Mouse (Mus musculus) forebrain, embryonic 12.5 days (tissue): ENCODE results near the gene Dusp12. TPM values are rescaled to one million over a fixed set of nuclear protein-coding genes. Genes with fewer than 3 reads are reported as not detected.
A peak's percentile ranks its signal among the peaks of the same experiment; 100 is the strongest.

Experiments used
- ATAC-seq: fragments of 200-750 bp; cut with Nextera tagmentation; 2 replicates; pipeline ENCODE4 v1.8.0; 2017; ENCODE audit warnings: moderate TSS enrichment; ENCODE audit not compliant: low FRiP score
- H3K27ac ChIP-seq: fragments of 300-500 bp; sonication (generic); 2 replicates; pipeline ENCODE4 v1.5.1; 2016; ENCODE audit warnings: mild to moderate bottlenecking
- H3K27me3 ChIP-seq: fragments of 300-500 bp; sonication (generic); 2 replicates; pipeline ENCODE4 v1.6.1; 2016; ENCODE audit warnings: mild to moderate bottlenecking
- H3K36me3 ChIP-seq: fragments of 300-500 bp; sonication (generic); replicated peaks from 2 replicates; pipeline ENCODE4 v1.6.1; 2016; ENCODE audit warnings: mild to moderate bottlenecking
- H3K4me1 ChIP-seq: fragments of 300-500 bp; sonication (generic); 2 replicates; pipeline ENCODE4 v1.6.1; 2016
- H3K4me2 ChIP-seq: fragments of 300-500 bp; sonication (generic); 2 replicates; pipeline ENCODE4 v1.6.1; 2016; ENCODE audit warnings: mild to moderate bottlenecking, moderate library complexity
- H3K4me3 ChIP-seq: fragments of 300-500 bp; sonication (generic); replicated peaks from 2 replicates; pipeline ENCODE4 v1.5.1; 2016; ENCODE audit warnings: mild to moderate bottlenecking
- H3K9ac ChIP-seq: fragments of 300-500 bp; sonication (generic); 2 replicates; pipeline ENCODE4 v1.6.1; 2016; ENCODE audit warnings: mild to moderate bottlenecking
- H3K9me3 ChIP-seq: fragments of 300-500 bp; sonication (generic); 2 replicates; pipeline ENCODE4 v1.6.1; 2016
- WGBS: fragments of 180-500 bp; shearing (Covaris S2); methylation state at CpG from one replicate; pipeline ENCODE4 v1.1.7; 2016; 5-methylcytosine and 5-hydroxymethylcytosine counted together
- polyA plus RNA-seq: library from polyadenylated mRNA; unstranded; fragments of >200 nt; fragmentation: Nextera tagmentation; extraction: Ambion mirVana; gene quantifications from 2 replicates; pipeline ENCODE4 v1.2.1, GENCODE M21; 2016

Dusp12 gene
- polyA plus RNA-seq, 1 experiment from 2014 or later, result 33.3 TPM

GRCm38 (mm10) chr1:170868107-170868904, 17.0 kb downstream of the Dusp12 start:
- Histone ChIP-seq H3K9me3 (no peaks in the 10 kb centered on the region), H3K9ac (peak overlapping the region; percentile 65), H3K4me3 (peak overlapping the region; percentile 89), H3K4me2 (peak overlapping the region; percentile 85), H3K27me3 (no peaks in the 10 kb centered on the region), H3K4me1 (peaks cover 9% of the 10 kb centered on the region), H3K36me3 (no peaks in the 10 kb centered on the region; the same call in none of the 2 replicates), H3K27ac (no peak overlapping the region)
- under 1% methylated on average over 33 of the region's 33 CpGs for WGBS
- ATAC-seq, result peak; percentile 87

GRCm38 (mm10) chr1:170867691-170868105, 17.6 kb downstream of the Dusp12 start, which contains the start of gene Atf6:
Gene Atf6 (minus strand): TSS chr1:170867771.
- peak; percentile 70 for ATAC-seq
- Histone ChIP-seq H3K9me3 (no peaks in the 10 kb centered on the region), H3K27ac (peak within 1 kb of the TSS; percentile 61), H3K4me1 (peaks cover 9% of the 10 kb centered on the region), H3K27me3 (no peaks in the 10 kb centered on the region), H3K9ac (peak within 1 kb of the TSS; percentile 80), H3K36me3 (no peaks in the 10 kb centered on the region; the same call in 1 of the 2 replicates), H3K4me3 (peak within 1 kb of the TSS; percentile 89), H3K4me2 (peak within 1 kb of the TSS; percentile 85)
- WGBS, result under 1% methylated on average over 25 of the region's 25 CpGs

GRCm38 (mm10) chr1:170866992-170867690, 18.2 kb downstream of the Dusp12 start:
- H3K4me1 ChIP-seq, result peaks cover 9% of the 10 kb centered on the region
- H3K4me3 ChIP-seq, result peak overlapping the region; percentile 89
- peak overlapping the region; percentile 61 for H3K27ac ChIP-seq
- 4% methylated on average over 30 of the region's 30 CpGs for WGBS
- H3K4me2 ChIP-seq, result peak overlapping the region; percentile 85
- H3K9ac ChIP-seq, result peak overlapping the region; percentile 80
- no peaks in the 10 kb centered on the region for H3K9me3 ChIP-seq
- no peaks in the 10 kb centered on the region; the same call in 1 of the 2 replicates for H3K36me3 ChIP-seq
- ATAC-seq, result peak; percentile 47
- H3K27me3 ChIP-seq, result no peaks in the 10 kb centered on the region

GRCm38 (mm10) chr1:170865406-170865805, 19.9 kb downstream of the Dusp12 start:
- ATAC-seq, result no peak
- no peak overlapping the region for H3K27ac ChIP-seq
- H3K4me3 ChIP-seq, result no peak overlapping the region
- H3K27me3 ChIP-seq, result no peaks in the 10 kb centered on the region
- no peak overlapping the region for H3K9ac ChIP-seq
- H3K4me2 ChIP-seq, result no peak overlapping the region
- no peaks in the 10 kb centered on the region for H3K9me3 ChIP-seq
- no peaks in the 10 kb centered on the region for H3K36me3 ChIP-seq
- peaks cover 9% of the 10 kb centered on the region for H3K4me1 ChIP-seq
- 93% methylated on average over 5 of the region's 5 CpGs for WGBS

- no peak overlapping the region for H3K9ac ChIP-seq
- ATAC-seq, result no peak
- H3K27ac ChIP-seq, result no peak overlapping the region
- peaks cover 9% of the 10 kb centered on the region for H3K4me1 ChIP-seq
- H3K9me3 ChIP-seq, result no peaks in the 10 kb centered on the region
- no peaks in the 10 kb centered on the region for H3K27me3 ChIP-seq
- no peak overlapping the region for H3K4me2 ChIP-seq
- WGBS, result 85% methylated on average over 3 of the region's 3 CpGs
- H3K4me3 ChIP-seq, result no peak overlapping the region
- H3K36me3 ChIP-seq, result no peaks in the 10 kb centered on the region
These were observed 20.6 kb downstream of the Dusp12 start for GRCm38 (mm10) chr1:170864754-170865153.

- ATAC-seq, result no peak
- H3K9ac ChIP-seq, result no peak overlapping the region
- H3K4me2 ChIP-seq, result no peak overlapping the region
- H3K9me3 ChIP-seq, result no peaks in the 10 kb centered on the region
- no peaks in the 10 kb centered on the region for H3K36me3 ChIP-seq
- no peaks in the 10 kb centered on the region for H3K27me3 ChIP-seq
- H3K4me1 ChIP-seq, result peaks cover 9% of the 10 kb centered on the region
- H3K4me3 ChIP-seq, result no peak overlapping the region
- H3K27ac ChIP-seq, result no peak overlapping the region
These were observed 21.1 kb downstream of the Dusp12 start for GRCm38 (mm10) chr1:170864234-170864633.

GRCm38 (mm10) chr1:170863033-170863432, 22.3 kb downstream of the Dusp12 start:
- Histone ChIP-seq H3K36me3 (no peaks in the 10 kb centered on the region), H3K4me2 (no peak overlapping the region), H3K9ac (no peak overlapping the region), H3K27ac (no peak overlapping the region), H3K4me3 (no peak overlapping the region), H3K4me1 (peaks cover 9% of the 10 kb centered on the region), H3K27me3 (no peaks in the 10 kb centered on the region), H3K9me3 (no peaks in the 10 kb centered on the region)
- no peak for ATAC-seq
- WGBS, result 81% methylated on average over 4 of the region's 4 CpGs

- Histone ChIP-seq H3K9ac (no peak overlapping the region), H3K27me3 (no peaks in the 10 kb centered on the region), H3K4me3 (no peak overlapping the region), H3K27ac (no peak overlapping the region), H3K4me2 (no peak overlapping the region), H3K4me1 (peaks cover 9% of the 10 kb centered on the region), H3K36me3 (no peaks in the 10 kb centered on the region), H3K9me3 (no peaks in the 10 kb centered on the region)
- ATAC-seq, result no peak
- 68% methylated on average over 3 of the region's 3 CpGs for WGBS
These were observed 23.0 kb downstream of the Dusp12 start for GRCm38 (mm10) chr1:170862435-170862717.

- Histone ChIP-seq H3K4me1 (peaks cover 6% of the 10 kb centered on the region), H3K9ac (no peak overlapping the region), H3K4me2 (no peak overlapping the region), H3K36me3 (no peaks in the 10 kb centered on the region), H3K27ac (no peak overlapping the region), H3K27me3 (no peaks in the 10 kb centered on the region), H3K9me3 (no peaks in the 10 kb centered on the region), H3K4me3 (no peak overlapping the region)
- WGBS, result 86% methylated on average over 13 of the region's 13 CpGs
- no peak for ATAC-seq
These were observed 23.5 kb downstream of the Dusp12 start for GRCm38 (mm10) chr1:170861671-170862434.

- Histone ChIP-seq H3K4me2 (no peak overlapping the region), H3K9ac (no peak overlapping the region), H3K27me3 (no peaks in the 10 kb centered on the region), H3K27ac (no peak overlapping the region), H3K4me1 (no peaks in the 10 kb centered on the region), H3K9me3 (no peaks in the 10 kb centered on the region), H3K36me3 (no peaks in the 10 kb centered on the region), H3K4me3 (no peak overlapping the region)
- ATAC-seq, result no peak
- WGBS, result 93% methylated on average over 2 of the region's 2 CpGs
These were observed 26.5 kb downstream of the Dusp12 start for GRCm38 (mm10) chr1:170858872-170859271.

GRCm38 (mm10) chr1:170857369-170857768, 28.0 kb downstream of the Dusp12 start:
- Histone ChIP-seq H3K4me3 (no peak overlapping the region), H3K27ac (no peak overlapping the region), H3K36me3 (no peaks in the 10 kb centered on the region), H3K27me3 (no peaks in the 10 kb centered on the region), H3K9me3 (no peaks in the 10 kb centered on the region), H3K4me1 (no peaks in the 10 kb centered on the region), H3K4me2 (no peak overlapping the region), H3K9ac (no peak overlapping the region)
- ATAC-seq, result no peak
- 76% methylated on average over 2 of the region's 2 CpGs for WGBS

GRCm38 (mm10) chr1:170855056-170855760, 30.1 kb downstream of the Dusp12 start:
- H3K27ac ChIP-seq, result no peak overlapping the region
- no peaks in the 10 kb centered on the region for H3K9me3 ChIP-seq
- H3K9ac ChIP-seq, result no peak overlapping the region
- no peak overlapping the region for H3K4me2 ChIP-seq
- H3K4me1 ChIP-seq, result no peaks in the 10 kb centered on the region
- no peak overlapping the region for H3K4me3 ChIP-seq
- H3K36me3 ChIP-seq, result 0 out of 2 replicates have a peak, but pooled peaks cover 5% of the 10 kb centered on the region
- WGBS, result 90% methylated on average over 13 of the region's 13 CpGs
- no peaks in the 10 kb centered on the region for H3K27me3 ChIP-seq
- no peak for ATAC-seq
